Mouse (Mus musculus): ENCODE results near the gene Sparcl1.

DNA sequence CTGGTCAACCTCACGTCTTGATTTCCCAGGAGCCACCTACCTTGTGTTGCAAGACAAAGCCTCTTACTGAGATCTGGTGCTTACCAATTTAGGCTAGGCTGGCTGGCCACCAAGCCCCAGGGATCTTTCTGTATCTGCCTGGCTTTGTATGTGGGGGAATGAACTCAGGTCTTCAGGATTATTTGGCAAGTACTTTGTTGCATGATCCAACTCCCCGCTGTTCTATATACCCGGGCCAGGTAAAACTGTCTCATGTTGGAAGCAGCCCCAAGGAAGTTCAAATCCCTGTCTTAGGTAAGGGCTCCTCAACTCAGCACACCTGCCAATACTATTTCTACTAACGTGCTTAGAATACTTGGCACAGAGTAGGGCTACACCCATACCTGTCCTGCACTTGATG is 17.4 kb upstream of the Sparcl1 start:
- TF ChIP-seq CTCF (IDR thresholded peaks at IDR 0.05; ENCODE audit: borderline replicate concordance, control insufficient read depth, extremely low read depth, insufficient read depth, low read length, poor library complexity) (no peak), POLR2A (IDR thresholded peaks at IDR 0.05; ENCODE audit: control insufficient read depth, extremely low read depth, insufficient read depth, low read length, poor library complexity) (no peak)
